Mouse (Mus musculus): ENCODE data around the gene C87436.

Gene C87436

GRCm38 (mm10) chr6:86513296-86513695 is 75.1 kb downstream of the C87436 start:
- DNase-seq, result no peak

DNA sequence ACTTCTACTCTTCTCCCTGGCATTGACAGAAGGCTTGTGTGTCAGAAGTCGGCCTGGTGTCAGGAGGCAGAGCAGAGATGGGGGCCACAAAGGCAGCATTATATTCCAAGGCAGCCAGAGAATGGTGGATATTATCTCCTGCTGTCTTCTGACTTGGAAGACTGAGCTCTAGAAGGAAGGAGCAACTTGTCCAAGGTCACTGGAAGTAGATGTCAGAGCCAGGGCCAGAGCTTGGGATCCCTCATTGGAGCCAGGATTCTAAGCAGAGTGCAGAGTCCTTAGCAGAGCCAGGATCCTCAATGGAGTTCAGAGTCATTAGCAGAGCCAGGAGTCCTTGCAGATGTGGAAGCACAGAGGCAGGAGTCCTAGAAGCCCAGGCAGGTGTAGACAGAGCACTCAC is 77.8 kb downstream of the C87436 start:
- DNase-seq, result no peak

DNA sequence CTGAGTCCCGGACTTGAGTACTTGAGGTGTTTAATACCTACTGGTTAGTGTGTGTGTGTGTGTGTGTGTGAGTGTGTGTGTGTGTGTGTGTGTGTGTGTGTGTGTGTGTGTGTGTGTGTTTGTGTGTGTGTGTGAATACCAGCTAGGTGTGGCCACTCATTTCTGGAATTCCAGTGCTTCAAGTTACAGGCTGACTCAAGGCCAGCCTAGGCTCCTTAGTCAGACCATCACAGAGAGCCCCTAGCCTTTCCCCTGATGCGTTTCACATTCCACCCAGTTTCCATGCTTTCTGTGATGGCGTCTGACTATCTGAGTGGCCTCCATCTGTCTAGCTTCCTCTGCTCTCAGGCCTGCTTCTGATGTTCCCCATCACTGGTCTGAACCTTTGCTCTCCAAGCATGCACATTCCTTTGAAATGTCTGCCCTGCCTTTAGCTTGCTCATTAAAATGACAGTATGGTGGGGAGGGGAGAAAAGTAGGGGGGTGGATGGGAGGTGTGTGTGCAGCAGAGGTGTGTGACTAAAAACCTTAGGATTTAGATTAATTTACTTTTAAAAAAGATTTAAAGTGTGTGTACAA is 81.7 kb downstream of the C87436 start:
- DNase-seq, result no peak

- no peak for DNase-seq
These were observed 84.1 kb downstream of the C87436 start for GRCm38 (mm10) chr6:86522001-86522911.

All from spleen, adult 18-20 months (tissue).